Mouse (Mus musculus): ENCODE measurements at regions not wholly inside any gene's neighbourhood (a gene's known extent, or its start where the extent isn't known, plus 50 kb on each side); places are given as distances from the start of the nearest gene placed in this dataset.

DNA sequence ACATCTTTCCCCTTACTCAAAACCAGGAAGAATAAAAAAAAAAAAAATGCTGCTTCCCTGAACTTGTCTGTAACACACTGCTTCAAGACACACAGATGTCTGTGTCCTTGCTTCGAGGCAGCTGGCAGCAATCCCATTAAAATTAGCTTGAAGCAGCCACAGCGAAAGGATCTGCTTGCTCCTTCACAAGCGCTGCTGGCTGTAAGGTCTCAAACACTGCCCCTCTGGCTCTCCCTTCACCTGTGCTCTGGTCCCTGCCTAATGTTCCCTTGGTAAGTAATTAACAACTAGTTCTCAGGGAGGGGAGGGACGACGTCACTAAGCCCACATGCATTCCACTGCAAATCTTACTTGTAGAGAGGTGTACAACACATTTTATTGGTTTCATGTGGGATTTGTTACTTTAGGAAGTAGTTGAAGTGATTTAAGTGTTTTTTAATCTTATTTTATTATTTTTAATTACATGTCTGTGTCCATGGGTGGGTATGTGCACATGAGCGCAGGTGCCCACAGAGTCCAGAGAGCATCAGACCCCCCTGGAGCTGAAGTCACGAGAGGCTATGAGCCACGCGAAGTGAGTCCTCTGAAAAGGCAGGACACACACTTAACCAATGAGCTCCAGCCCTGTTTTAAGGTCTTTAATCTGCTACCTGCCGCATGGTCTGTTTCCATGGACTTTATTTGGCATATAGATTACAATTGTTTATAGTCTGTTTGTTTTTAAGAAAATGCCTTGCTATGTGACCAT lies 61.1 kb upstream of the Cers6 start:
- TF ChIP-seq MAX (IDR thresholded peaks at IDR 0.05; ENCODE audit: low read length), result no peak
- no peak for TF ChIP-seq MAFK (IDR thresholded peaks at IDR 0.05; ENCODE audit: insufficient replicate concordance, low read length)
- TF ChIP-seq CTCF (conservative IDR thresholded peaks at IDR 0.05 in 1 of 2, IDR thresholded peaks at IDR 0.05 in 1 of 2; ENCODE audit: low read depth in 2 of 2, low read length in 2 of 2), result no peak
- TF ChIP-seq TCF12 (IDR thresholded peaks at IDR 0.05; ENCODE audit: low read depth, low read length), result no peak
- TF ChIP-seq NRF1 (IDR thresholded peaks at IDR 0.05; ENCODE audit: low read depth, low read length), result no peak
- no peak for TF ChIP-seq EP300 (IDR thresholded peaks at IDR 0.05; ENCODE audit: low read length)
- no peak for TF ChIP-seq JUND (conservative IDR thresholded peaks at IDR 0.05; ENCODE audit: low read depth, low read length)
- TF ChIP-seq MXI1 (IDR thresholded peaks at IDR 0.05; ENCODE audit: low read depth, low read length), result no peak
- TF ChIP-seq POLR2A (IDR thresholded peaks at IDR 0.05; ENCODE audit: low read depth, low read length), result no peak
- TF ChIP-seq NELFE (IDR thresholded peaks at IDR 0.05; ENCODE audit: low read depth, low read length), result no peak
- no peak for TF ChIP-seq ETS1 (conservative IDR thresholded peaks at IDR 0.05; ENCODE audit: low read depth, low read length)
- TF ChIP-seq E2F4 (IDR thresholded peaks at IDR 0.05; ENCODE audit: insufficient replicate concordance, low read depth, low read length), result no peak
- TF ChIP-seq TBP (conservative IDR thresholded peaks at IDR 0.05; ENCODE audit: low read depth, low read length), result no peak
